Mouse (Mus musculus): Measurements from ENCODE around the gene Ints11. TPM values are rescaled to one million over a fixed set of nuclear protein-coding genes. Genes with fewer than 3 reads are reported as not detected.

Gene Ints11
- polyA plus RNA-seq, 1 experiment from 2014 or later = 30.7 TPM

DNA sequence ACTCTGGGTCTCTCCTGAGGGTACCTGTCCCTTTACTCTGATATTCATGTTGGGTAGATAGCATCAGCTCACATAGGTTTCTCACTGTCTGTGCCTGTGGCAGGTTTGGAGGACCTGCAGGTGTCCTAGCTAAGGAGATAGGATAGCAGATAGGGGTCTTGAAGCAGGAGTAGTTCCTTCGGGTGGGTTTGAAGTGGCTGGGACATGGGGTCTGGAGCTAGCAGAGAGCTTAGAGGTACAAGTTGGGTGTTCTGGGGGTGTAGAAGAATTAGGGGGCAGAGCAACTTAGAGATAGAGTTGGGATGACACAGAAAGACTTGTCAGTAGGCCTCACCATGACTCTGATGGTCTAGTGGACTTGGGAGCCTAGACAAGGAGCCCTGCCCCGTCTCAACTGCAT is 20.0 kb upstream of the Ints11 start:
- H3K27me3 ChIP-seq (ENCODE audit: control insufficient read depth, insufficient read depth, low read length) = no peaks in the 10 kb centered on the region
- H3K4me1 ChIP-seq (replicated peaks; ENCODE audit: control insufficient read depth, insufficient read depth) = peaks cover 8% of the 10 kb centered on the region
- WGBS = 91% methylated on average over 2 of the region's 2 CpGs
- 0 out of 2 replicates have a peak, but pooled peaks cover 3% of the 10 kb centered on the region for H3K36me3 ChIP-seq (ENCODE audit: control insufficient read depth, insufficient read depth, low read length)
- H3K4me3 ChIP-seq (ENCODE audit: low read depth, low read length) = no peak overlapping the region
- no peak overlapping the region for H3K9ac ChIP-seq (ENCODE audit: low read length)
- no peak overlapping the region for H3K27ac ChIP-seq (replicated peaks)
- no peak overlapping the region; the same call in 1 of the 2 replicates for H3K4me2 ChIP-seq (replicated peaks; ENCODE audit: low read depth)
- ATAC-seq (ENCODE audit: low FRiP score, low TSS enrichment) = no peak
- no peaks in the 10 kb centered on the region for H3K9me3 ChIP-seq (ENCODE audit: control insufficient read depth, low read length)
- no peak for DNase-seq (ENCODE audit: low spot score)
- TF ChIP-seq CTCF (IDR thresholded peaks at IDR 0.05; ENCODE audit: low read depth) (no peak), EP300 (optimal IDR thresholded peaks at IDR 0.05) (no peak)

GRCm38 (mm10) chr4:155849792-155850451 is 19.4 kb upstream of the Ints11 start:
- Histone ChIP-seq H3K36me3 (ENCODE audit: control insufficient read depth, insufficient read depth, low read length) (0 out of 2 replicates have a peak, but pooled peaks cover 3% of the 10 kb centered on the region), H3K27me3 (ENCODE audit: control insufficient read depth, insufficient read depth, low read length) (no peaks in the 10 kb centered on the region), H3K4me3 (ENCODE audit: low read depth, low read length) (no peak overlapping the region), H3K4me1 (replicated peaks; ENCODE audit: control insufficient read depth, insufficient read depth) (peaks cover 8% of the 10 kb centered on the region), H3K9me3 (ENCODE audit: control insufficient read depth, low read length) (no peaks in the 10 kb centered on the region), H3K4me2 (replicated peaks; ENCODE audit: low read depth) (no peak overlapping the region), H3K9ac (ENCODE audit: low read length) (no peak overlapping the region), H3K27ac (replicated peaks) (no peak overlapping the region)
- DNase-seq (ENCODE audit: low spot score) (no peak), ATAC-seq (ENCODE audit: low FRiP score, low TSS enrichment) (no peak)
- no peak for TF ChIP-seq EP300 (optimal IDR thresholded peaks at IDR 0.05)
- TF ChIP-seq CTCF (IDR thresholded peaks at IDR 0.05; ENCODE audit: low read depth) = no peak
- 95% methylated on average over 3 of the region's 3 CpGs for WGBS

DNA sequence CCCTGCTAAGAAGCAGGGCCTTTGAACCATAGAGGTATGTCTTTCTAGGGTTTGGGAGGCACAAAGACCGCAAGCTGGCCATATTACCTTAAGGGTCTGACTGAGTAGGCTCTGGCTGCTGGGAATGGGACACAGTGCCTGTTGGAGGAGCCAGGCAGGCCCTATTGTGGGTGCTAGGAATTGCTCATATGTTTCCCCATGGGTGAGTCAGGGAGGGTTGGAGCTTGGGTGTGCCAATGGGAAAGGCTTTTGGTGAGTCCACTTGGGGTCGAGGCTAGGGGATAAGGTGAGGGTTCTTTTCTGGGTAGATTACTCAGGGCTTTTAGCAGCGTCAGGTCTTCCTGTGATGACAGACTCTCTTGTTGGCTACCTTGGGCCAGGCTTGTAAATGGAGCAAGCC is 18.0 kb upstream of the Ints11 start:
- Histone ChIP-seq H3K27me3 (ENCODE audit: control insufficient read depth, insufficient read depth, low read length) (no peaks in the 10 kb centered on the region), H3K4me2 (replicated peaks; ENCODE audit: low read depth) (no peak overlapping the region), H3K9ac (ENCODE audit: low read length) (no peak overlapping the region; the same call in 1 of the 2 replicates), H3K4me3 (ENCODE audit: low read depth, low read length) (no peak overlapping the region), H3K9me3 (ENCODE audit: control insufficient read depth, low read length) (no peaks in the 10 kb centered on the region), H3K4me1 (replicated peaks; ENCODE audit: control insufficient read depth, insufficient read depth) (peaks cover 8% of the 10 kb centered on the region), H3K27ac (replicated peaks) (no peak overlapping the region), H3K36me3 (ENCODE audit: control insufficient read depth, insufficient read depth, low read length) (peaks cover 12% of the 10 kb centered on the region)
- ATAC-seq (ENCODE audit: low FRiP score, low TSS enrichment) (no peak), DNase-seq (ENCODE audit: low spot score) (no peak)
- WGBS = 79% methylated on average over 3 of the region's 3 CpGs
- TF ChIP-seq EP300 (optimal IDR thresholded peaks at IDR 0.05) = no peak
- TF ChIP-seq CTCF (IDR thresholded peaks at IDR 0.05; ENCODE audit: low read depth) = no peak

GRCm38 (mm10) chr4:155851951-155852411 is 17.4 kb upstream of the Ints11 start:
- no peak for ATAC-seq (ENCODE audit: low FRiP score, low TSS enrichment)
- WGBS = 66% methylated on average over 2 of the region's 2 CpGs
- H3K4me2 ChIP-seq (replicated peaks; ENCODE audit: low read depth) = no peak overlapping the region

GRCm38 (mm10) chr4:155853421-155853820 is 15.9 kb upstream of the Ints11 start:
- DNase-seq (ENCODE audit: low spot score) (no peak), ATAC-seq (ENCODE audit: low FRiP score, low TSS enrichment) (no peak)
- Histone ChIP-seq H3K27ac (replicated peaks) (no peak overlapping the region), H3K9me3 (ENCODE audit: control insufficient read depth, low read length) (no peaks in the 10 kb centered on the region), H3K9ac (ENCODE audit: low read length) (no peak overlapping the region), H3K4me3 (ENCODE audit: low read depth, low read length) (no peak overlapping the region), H3K4me1 (replicated peaks; ENCODE audit: control insufficient read depth, insufficient read depth) (peaks cover 4% of the 10 kb centered on the region), H3K36me3 (ENCODE audit: control insufficient read depth, insufficient read depth, low read length) (peaks cover 15% of the 10 kb centered on the region), H3K27me3 (ENCODE audit: control insufficient read depth, insufficient read depth, low read length) (no peaks in the 10 kb centered on the region), H3K4me2 (replicated peaks; ENCODE audit: low read depth) (no peak overlapping the region)
- no peak for TF ChIP-seq EP300 (optimal IDR thresholded peaks at IDR 0.05)
- no peak for TF ChIP-seq CTCF (IDR thresholded peaks at IDR 0.05; ENCODE audit: low read depth)
- 86% methylated on average over 9 of the region's 9 CpGs for WGBS

More at GRCm38 (mm10) chr4:155851951-155852411, 17.4 kb upstream of the Ints11 start:
- H3K4me1 ChIP-seq (replicated peaks; ENCODE audit: control insufficient read depth, insufficient read depth) = peaks cover 6% of the 10 kb centered on the region
- peak; percentile 41 for DNase-seq (ENCODE audit: low spot score)
- peak overlapping the region; percentile 18; the same call in 1 of the 2 replicates for H3K9ac ChIP-seq (ENCODE audit: low read length)
- no peaks in the 10 kb centered on the region for H3K9me3 ChIP-seq (ENCODE audit: control insufficient read depth, low read length)
- no peak overlapping the region for H3K4me3 ChIP-seq (ENCODE audit: low read depth, low read length)
- TF ChIP-seq EP300 (optimal IDR thresholded peaks at IDR 0.05) = no peak
- no peak for TF ChIP-seq CTCF (IDR thresholded peaks at IDR 0.05; ENCODE audit: low read depth)
- peaks cover 12% of the 10 kb centered on the region for H3K36me3 ChIP-seq (ENCODE audit: control insufficient read depth, insufficient read depth, low read length)
- no peaks in the 10 kb centered on the region for H3K27me3 ChIP-seq (ENCODE audit: control insufficient read depth, insufficient read depth, low read length)
- H3K27ac ChIP-seq (replicated peaks) = 0 out of 2 replicates have a peak overlapping the region, but pooled peaks have one; percentile 18

DNA sequence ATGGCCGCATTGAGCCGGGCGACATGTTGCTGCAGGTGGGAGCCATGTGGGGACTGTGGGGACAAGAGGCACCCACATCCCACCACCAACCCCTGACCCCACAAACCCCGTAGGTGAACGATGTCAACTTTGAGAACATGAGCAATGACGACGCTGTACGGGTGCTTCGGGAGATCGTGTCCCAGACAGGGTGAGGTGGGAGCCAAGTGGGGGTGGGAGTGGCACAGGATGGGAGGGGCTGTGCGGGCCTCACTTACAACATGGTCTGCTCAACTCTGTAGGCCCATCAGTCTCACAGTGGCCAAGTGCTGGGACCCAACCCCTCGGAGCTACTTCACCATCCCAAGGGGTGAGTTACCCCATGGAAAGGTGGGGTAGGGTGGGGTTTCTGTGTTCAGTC is 14.4 kb upstream of the Ints11 start:
- H3K4me1 ChIP-seq (replicated peaks; ENCODE audit: control insufficient read depth, insufficient read depth) = no peaks in the 10 kb centered on the region
- ATAC-seq (ENCODE audit: low FRiP score, low TSS enrichment) = no peak
- no peak overlapping the region for H3K4me3 ChIP-seq (ENCODE audit: low read depth, low read length)
- H3K27me3 ChIP-seq (ENCODE audit: control insufficient read depth, insufficient read depth, low read length) = no peaks in the 10 kb centered on the region
- TF ChIP-seq EP300 (optimal IDR thresholded peaks at IDR 0.05) = no peak
- TF ChIP-seq CTCF (IDR thresholded peaks at IDR 0.05; ENCODE audit: low read depth) = no peak
- no peak for DNase-seq (ENCODE audit: low spot score)
- no peak overlapping the region for H3K4me2 ChIP-seq (replicated peaks; ENCODE audit: low read depth)
- peaks cover 22% of the 10 kb centered on the region for H3K36me3 ChIP-seq (ENCODE audit: control insufficient read depth, insufficient read depth, low read length)
- WGBS = 94% methylated on average over 12 of the region's 12 CpGs
- H3K9me3 ChIP-seq (ENCODE audit: control insufficient read depth, low read length) = no peaks in the 10 kb centered on the region
- H3K27ac ChIP-seq (replicated peaks) = no peak overlapping the region
- H3K9ac ChIP-seq (ENCODE audit: low read length) = no peak overlapping the region

Measured in stomach, postnatal 0 days (tissue).